Mouse (Mus musculus) intestine, embryonic 14.5 days (tissue): Measurements from ENCODE around the gene Prrt4. TPM values are rescaled to one million over a fixed set of nuclear protein-coding genes. Genes with fewer than 3 reads are reported as not detected.

Source experiments
- ATAC-seq: fragments of 200-750 bp; cut with Nextera tagmentation; replicated peaks from 2 replicates; pipeline ENCODE4 v1.8.0; 2017; ENCODE audit warnings: low read depth, moderate number of reproducible peaks, moderate TSS enrichment, moderate library complexity; ENCODE audit not compliant: low FRiP score, low TSS enrichment
- DNase-seq: peaks from one replicate; pipeline ENCODE4 v3.0.0-alpha.2; 2018; ENCODE audit warnings: low spot score
- H3K27ac ChIP-seq: fragments of 300-500 bp; sonication (generic); 2 replicates; pipeline ENCODE4 v1.5.1; 2014; ENCODE audit warnings: low read depth, mild to moderate bottlenecking, control low read depth
- H3K27me3 ChIP-seq: fragments of 300-500 bp; sonication (generic); replicated peaks from 2 replicates; pipeline ENCODE4 v1.6.1; 2014; ENCODE audit warnings: low read length, control low read depth; ENCODE audit not compliant: control insufficient read depth, insufficient read depth
- H3K36me3 ChIP-seq: fragments of 300-500 bp; sonication (generic); 2 replicates; pipeline ENCODE4 v1.6.1; 2014; ENCODE audit warnings: low read length, control low read depth; ENCODE audit not compliant: control insufficient read depth, insufficient read depth
- H3K4me1 ChIP-seq: fragments of 300-500 bp; sonication (generic); replicated peaks from 2 replicates; pipeline ENCODE4 v1.6.1; 2014; ENCODE audit warnings: low read length, control low read depth, mixed read lengths; ENCODE audit not compliant: control insufficient read depth, insufficient read depth
- H3K4me2 ChIP-seq: fragments of 300-500 bp; sonication (generic); 2 replicates; pipeline ENCODE4 v1.6.1; 2014; ENCODE audit warnings: low read length
- H3K4me3 ChIP-seq: fragments of 300-500 bp; sonication (generic); 2 replicates; pipeline ENCODE4 v1.5.1; 2014; ENCODE audit warnings: low read depth, low read length, control low read depth, mixed read lengths
- H3K9ac ChIP-seq: fragments of 300-500 bp; sonication (generic); 2 replicates; pipeline ENCODE4 v1.6.1; 2014; ENCODE audit warnings: mild to moderate bottlenecking, low read length
- H3K9me3 ChIP-seq: fragments of 300-500 bp; sonication (generic); 2 replicates; pipeline ENCODE4 v1.6.1; 2016; ENCODE audit warnings: low read length, control low read depth; ENCODE audit not compliant: control insufficient read depth
- WGBS: fragments of 180-500 bp; shearing (Covaris S2); extraction: QIAGEN DNeasy Blood & Tissue Kit; methylation state at CpG from one replicate; pipeline ENCODE4 v1.1.7; 2014; 5-methylcytosine and 5-hydroxymethylcytosine counted together
- microRNA-seq: library from miRNA; unstranded; fragments of <30 nt; microRNA quantifications from one replicate; pipeline ENCODE4, GENCODE M21; 2016
- polyA plus RNA-seq: library from polyadenylated mRNA; unstranded; fragments of >200 nt; fragmentation: Nextera tagmentation; extraction: Ambion mirVana; gene quantifications from 2 replicates; pipeline ENCODE4 v1.2.1, GENCODE M21; 2014

Prrt4 gene
- polyA plus RNA-seq, 1 experiment from 2014 or later: 0.78 TPM

DNA sequence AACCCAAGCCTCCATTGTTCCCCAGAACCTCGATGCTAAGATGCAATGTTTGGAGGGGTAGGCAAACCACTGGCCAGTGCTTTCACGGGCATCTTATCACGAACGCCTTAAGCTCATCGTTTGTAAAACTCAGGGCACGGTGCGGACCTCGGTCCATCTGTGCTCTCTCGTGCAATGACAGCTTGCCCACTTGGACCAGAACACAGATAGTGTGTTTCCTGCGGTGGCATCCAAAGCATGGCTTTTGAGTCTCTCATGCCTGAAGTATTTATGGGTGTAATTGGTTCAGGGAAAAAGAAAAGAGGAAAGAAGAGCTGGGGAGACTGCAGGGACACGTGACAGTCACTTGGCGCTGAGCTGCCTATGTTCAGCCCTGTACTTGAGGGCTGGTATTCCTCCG, 59.4 kb downstream of the Prrt4 start:
- Histone ChIP-seq H3K4me3 (no peak overlapping the region), H3K9me3 (no peaks in the 10 kb centered on the region), H3K27me3 (no peaks in the 10 kb centered on the region), H3K9ac (no peak overlapping the region), H3K4me2 (no peak overlapping the region), H3K36me3 (peaks cover 6% of the 10 kb centered on the region), H3K4me1 (no peaks in the 10 kb centered on the region), H3K27ac (no peak overlapping the region)
- WGBS: 91% methylated on average over 13 of the region's 13 CpGs
- ATAC-seq: no peak
- DNase-seq: no peak

Small RNAs within 50 kb of the gene (microRNA-seq; reads per million reads assigned to microRNA genes)
- not detected for gene Gm24303

Other genes starting within 250 kb of the Prrt4 start
- gene Lep, start 119.4 kb downstream of the Prrt4 start, polyA plus RNA-seq: not detected in 2 replicates
- gene Rbm28, start 14.6 kb downstream of the Prrt4 start, polyA plus RNA-seq: 44.6 and 49.7 TPM in 2 replicates
- gene Impdh1, start 36.8 kb upstream of the Prrt4 start, polyA plus RNA-seq: 47.5 and 48.1 TPM in 2 replicates
- gene Hilpda, start 92.9 kb upstream of the Prrt4 start, polyA plus RNA-seq: 38.1 and 42.8 TPM in 2 replicates
- gene Fam71f2, start 100.0 kb upstream of the Prrt4 start, polyA plus RNA-seq: 0.20 and 0.48 TPM in 2 replicates
- 0.11 and 0.26 TPM in 2 replicates for gene Fam71f1, start 139.6 kb upstream of the Prrt4 start, polyA plus RNA-seq
- gene Calu, start 168.5 kb upstream of the Prrt4 start, polyA plus RNA-seq: 331 and 354 TPM in 2 replicates
- 0.41 and 0.69 TPM in 2 replicates for gene Opn1sw, start 208.9 kb upstream of the Prrt4 start, polyA plus RNA-seq
- gene Ccdc136, start 216.7 kb upstream of the Prrt4 start, polyA plus RNA-seq: 12.3 and 14.7 TPM in 2 replicates